Mouse (Mus musculus) limb, embryonic 10.5 days (tissue): ENCODE measurements around the gene Ccdc33. TPM values are rescaled to one million over a fixed set of nuclear protein-coding genes. Genes with fewer than 3 reads are reported as not detected.

ENCODE experiments used
- DNase-seq: peaks from one replicate; pipeline ENCODE4 v3.0.0-alpha.2; 2017; ENCODE audit warnings: low spot score
- H3K27ac ChIP-seq: fragments of 300-500 bp; sonication (generic); 2 replicates; pipeline ENCODE4 v1.5.1; 2016; ENCODE audit warnings: mild to moderate bottlenecking
- H3K27me3 ChIP-seq: fragments of 300-500 bp; sonication (generic); 2 replicates; pipeline ENCODE4 v1.6.1; 2016; ENCODE audit warnings: low read depth, mild to moderate bottlenecking; ENCODE audit not compliant: poor library complexity, severe bottlenecking
- H3K36me3 ChIP-seq: fragments of 300-500 bp; sonication (generic); 2 replicates; pipeline ENCODE4 v1.6.1; 2016; ENCODE audit warnings: mild to moderate bottlenecking, moderate library complexity
- H3K4me1 ChIP-seq: fragments of 300-500 bp; sonication (generic); 2 replicates; pipeline ENCODE4 v1.6.1; 2016
- H3K4me3 ChIP-seq: fragments of 300-500 bp; sonication (generic); 2 replicates; pipeline ENCODE4 v1.5.1; 2016; ENCODE audit warnings: mild to moderate bottlenecking, moderate library complexity
- H3K9me3 ChIP-seq: fragments of 300-500 bp; sonication (generic); replicated peaks from 2 replicates; pipeline ENCODE4 v1.6.1; 2016; ENCODE audit warnings: mild to moderate bottlenecking
- WGBS: fragments of 180-500 bp; shearing (Covaris S2); methylation state at CpG from one replicate; pipeline ENCODE4 v1.1.7; 2016; 5-methylcytosine and 5-hydroxymethylcytosine counted together
- polyA plus RNA-seq: library from polyadenylated mRNA; unstranded; fragments of >200 nt; fragmentation: Nextera tagmentation; extraction: Ambion mirVana; gene quantifications from 2 replicates; pipeline ENCODE4 v1.2.1, GENCODE M21; 2016

Gene Ccdc33
- polyA plus RNA-seq, 1 experiment from 2014 or later, result 0.26 TPM

DNA sequence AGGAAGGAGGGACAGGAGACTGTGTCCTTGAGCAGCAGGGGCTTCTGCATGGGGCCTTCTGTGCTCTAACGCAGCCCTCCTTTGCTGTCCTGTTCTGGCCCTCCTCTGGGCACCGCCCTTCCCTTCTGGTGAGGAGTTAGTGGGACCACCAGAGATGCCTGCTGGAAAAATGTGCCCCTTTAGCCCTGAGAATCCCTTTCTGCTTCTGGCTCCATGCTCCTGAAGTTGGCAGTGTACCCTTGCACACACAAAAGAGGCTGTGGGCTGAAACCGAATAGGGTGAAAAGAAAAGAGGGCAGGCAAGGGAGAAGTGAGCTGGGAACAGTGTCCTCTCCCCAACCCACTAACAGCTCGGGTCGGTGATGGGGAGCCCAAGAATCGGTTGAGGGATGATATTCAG is 69.4 kb downstream of the Ccdc33 start:
- Histone ChIP-seq H3K27me3 (peaks cover 76% of the 10 kb centered on the region), H3K27ac (no peak overlapping the region), H3K4me1 (peaks cover 37% of the 10 kb centered on the region), H3K4me3 (no peak overlapping the region), H3K9me3 (no peaks in the 10 kb centered on the region), H3K36me3 (no peaks in the 10 kb centered on the region)
- WGBS, result 59% methylated on average over 6 of the region's 6 CpGs
- DNase-seq, result no peak

DNA sequence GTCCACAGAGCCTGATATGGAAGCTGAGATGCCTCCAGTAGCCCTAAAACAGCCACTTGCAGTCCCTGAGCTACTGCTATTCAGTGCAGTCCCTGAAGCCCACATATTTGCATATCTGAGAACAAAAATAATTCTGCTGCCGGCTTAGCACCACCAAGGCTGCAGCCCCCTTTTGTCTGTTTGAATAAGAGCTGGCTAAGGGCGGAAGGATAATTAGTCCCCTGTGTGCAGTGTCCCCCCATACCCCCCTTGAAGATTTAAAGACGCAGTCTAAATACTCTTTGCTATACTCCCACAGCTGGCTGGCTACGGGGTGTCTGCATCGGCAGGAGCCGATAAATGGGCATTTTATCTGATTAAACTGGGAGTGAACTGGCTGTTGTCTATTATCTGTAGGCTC is 70.0 kb downstream of the Ccdc33 start:
- no peak overlapping the region for H3K4me3 ChIP-seq
- H3K27me3 ChIP-seq, result peaks cover 79% of the 10 kb centered on the region
- H3K9me3 ChIP-seq, result no peaks in the 10 kb centered on the region
- DNase-seq, result no peak
- peaks cover 36% of the 10 kb centered on the region for H3K4me1 ChIP-seq
- no peak overlapping the region for H3K27ac ChIP-seq
- 43% methylated on average over 6 of the region's 6 CpGs for WGBS
- H3K36me3 ChIP-seq, result no peaks in the 10 kb centered on the region

DNA sequence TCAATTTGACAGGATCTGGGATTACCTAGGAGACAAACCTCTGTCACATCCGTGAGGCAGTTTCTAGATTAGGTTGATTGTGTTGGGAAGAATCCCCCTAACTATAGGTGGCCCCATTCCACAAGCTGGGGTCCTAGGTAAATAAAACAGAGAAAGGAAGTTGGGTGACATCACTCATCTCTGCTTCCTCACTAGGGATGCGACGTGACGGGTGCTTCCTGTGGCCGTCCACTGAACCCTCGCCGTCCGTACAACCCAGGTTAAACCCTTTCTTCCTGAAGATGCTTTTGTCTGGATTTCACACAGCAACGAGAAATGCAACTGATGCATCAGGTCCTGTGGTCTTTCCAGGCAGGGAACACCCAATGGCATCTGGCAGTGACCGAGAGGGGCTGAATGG is 71.6 kb downstream of the Ccdc33 start:
- H3K27ac ChIP-seq, result no peak overlapping the region
- H3K36me3 ChIP-seq, result no peaks in the 10 kb centered on the region
- H3K4me1 ChIP-seq, result peaks cover 40% of the 10 kb centered on the region
- 83% methylated on average over 10 of the region's 10 CpGs for WGBS
- H3K4me3 ChIP-seq, result no peak overlapping the region
- no peaks in the 10 kb centered on the region for H3K9me3 ChIP-seq
- no peak for DNase-seq
- peaks cover 75% of the 10 kb centered on the region for H3K27me3 ChIP-seq

DNA sequence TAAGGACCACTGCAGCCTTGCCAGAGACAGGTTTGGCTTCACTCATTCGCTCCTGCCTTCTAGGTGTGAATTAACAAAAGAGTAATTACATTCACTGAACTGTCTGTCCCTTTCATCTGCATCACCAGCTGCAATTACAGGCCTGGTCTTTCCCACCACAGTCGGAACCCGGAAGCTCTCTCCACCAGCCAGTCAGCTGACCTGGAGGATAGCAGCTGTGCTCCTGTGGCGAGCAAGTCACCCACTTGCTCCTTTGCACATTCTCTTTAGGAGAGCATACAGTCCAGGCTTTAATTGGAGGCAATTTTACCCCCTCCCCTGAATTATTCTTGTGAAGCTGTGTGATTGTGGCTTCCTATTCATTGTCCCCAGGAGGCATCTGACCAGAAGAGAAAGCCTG is 73.0 kb downstream of the Ccdc33 start:
- Histone ChIP-seq H3K4me1 (peaks cover 48% of the 10 kb centered on the region), H3K9me3 (no peaks in the 10 kb centered on the region), H3K4me3 (no peak overlapping the region), H3K27ac (no peak overlapping the region), H3K36me3 (no peaks in the 10 kb centered on the region), H3K27me3 (peaks cover 62% of the 10 kb centered on the region)
- 12% methylated on average over 4 of the region's 4 CpGs for WGBS
- no peak for DNase-seq

DNA sequence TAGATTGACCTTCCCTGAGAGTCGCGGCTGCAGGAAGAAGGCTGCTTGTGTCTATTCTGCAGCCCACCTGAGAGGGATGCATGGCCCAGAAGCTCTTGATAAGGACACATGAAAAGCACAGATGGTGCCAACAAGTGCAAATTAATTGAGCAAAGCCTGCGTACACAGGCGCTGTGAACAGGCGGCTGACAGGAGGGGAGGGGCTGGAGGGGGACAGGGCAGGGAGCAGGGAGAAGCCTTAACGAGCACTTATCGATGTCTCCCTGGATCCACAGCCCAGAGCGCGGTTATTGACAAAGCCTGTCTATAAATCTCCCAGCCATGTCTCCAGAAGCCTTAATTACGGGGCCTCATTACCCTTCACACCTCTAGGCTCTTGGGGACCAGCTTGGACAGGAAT is 73.8 kb downstream of the Ccdc33 start:
- WGBS, result 10% methylated on average over 10 of the region's 10 CpGs
- H3K4me1 ChIP-seq, result peaks cover 57% of the 10 kb centered on the region
- no peaks in the 10 kb centered on the region for H3K9me3 ChIP-seq
- 0 out of 2 replicates have a peak overlapping the region, but pooled peaks have one; percentile 26 for H3K27ac ChIP-seq
- H3K27me3 ChIP-seq, result peaks cover 54% of the 10 kb centered on the region
- DNase-seq, result no peak
- H3K4me3 ChIP-seq, result no peak overlapping the region
- no peaks in the 10 kb centered on the region for H3K36me3 ChIP-seq

DNA sequence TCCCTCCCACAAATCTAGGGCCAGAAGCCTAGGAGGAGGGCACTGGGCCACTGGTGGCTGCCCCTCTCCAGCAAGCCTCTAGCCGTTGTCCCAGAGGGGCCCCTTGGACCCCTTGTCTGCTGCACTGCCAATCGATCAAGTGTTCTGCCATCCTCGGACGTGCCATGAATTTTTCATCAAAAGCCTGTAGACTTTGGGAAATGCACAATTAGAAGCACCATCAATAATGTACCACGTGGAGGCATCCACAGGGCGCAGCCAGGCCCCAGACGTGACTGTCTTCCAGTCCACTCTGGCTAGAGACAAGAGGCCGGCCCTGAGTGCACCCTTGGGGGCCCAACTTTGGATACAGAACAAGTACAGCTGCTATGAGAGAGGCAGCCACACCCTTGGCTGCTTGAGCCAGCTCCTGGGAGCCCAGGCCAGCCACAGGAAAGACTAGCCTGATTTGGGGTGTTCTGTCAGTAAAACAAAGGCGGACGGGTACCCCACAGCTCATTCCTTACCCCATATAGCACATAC is 75.1 kb downstream of the Ccdc33 start:
- no peak for DNase-seq
- Histone ChIP-seq H3K4me1 (peaks cover 69% of the 10 kb centered on the region), H3K27me3 (peaks cover 53% of the 10 kb centered on the region), H3K36me3 (no peaks in the 10 kb centered on the region), H3K9me3 (no peaks in the 10 kb centered on the region), H3K27ac (0 out of 2 replicates have a peak overlapping the region, but pooled peaks have one; percentile 2), H3K4me3 (no peak overlapping the region)
- WGBS, result 88% methylated on average over 10 of the region's 10 CpGs

DNA sequence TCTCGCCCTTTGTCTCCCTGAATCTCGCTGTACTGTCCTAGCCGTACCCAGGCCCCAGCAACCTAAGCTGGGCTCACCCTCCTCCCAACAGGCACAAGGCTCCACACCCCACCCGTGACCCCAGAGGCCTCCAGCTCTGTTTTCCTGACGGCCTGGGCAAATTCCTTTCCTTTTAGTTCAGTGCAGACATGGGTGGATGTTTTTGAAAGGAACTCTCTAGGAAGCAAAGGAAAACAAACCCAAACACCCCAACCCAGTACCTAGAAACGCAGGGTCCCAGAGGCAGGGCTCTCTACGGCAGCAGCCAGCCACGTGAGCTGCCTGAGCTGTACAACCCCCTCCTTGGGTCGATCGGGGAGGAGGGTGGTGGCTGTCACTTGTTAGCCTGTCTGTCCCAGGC is 76.2 kb downstream of the Ccdc33 start:
- Histone ChIP-seq H3K9me3 (no peaks in the 10 kb centered on the region), H3K27ac (peak overlapping the region; percentile 82), H3K36me3 (no peaks in the 10 kb centered on the region), H3K4me3 (no peak overlapping the region), H3K27me3 (peaks cover 53% of the 10 kb centered on the region), H3K4me1 (peaks cover 76% of the 10 kb centered on the region)
- WGBS, result 38% methylated on average over 10 of the region's 10 CpGs
- no peak for DNase-seq

DNA sequence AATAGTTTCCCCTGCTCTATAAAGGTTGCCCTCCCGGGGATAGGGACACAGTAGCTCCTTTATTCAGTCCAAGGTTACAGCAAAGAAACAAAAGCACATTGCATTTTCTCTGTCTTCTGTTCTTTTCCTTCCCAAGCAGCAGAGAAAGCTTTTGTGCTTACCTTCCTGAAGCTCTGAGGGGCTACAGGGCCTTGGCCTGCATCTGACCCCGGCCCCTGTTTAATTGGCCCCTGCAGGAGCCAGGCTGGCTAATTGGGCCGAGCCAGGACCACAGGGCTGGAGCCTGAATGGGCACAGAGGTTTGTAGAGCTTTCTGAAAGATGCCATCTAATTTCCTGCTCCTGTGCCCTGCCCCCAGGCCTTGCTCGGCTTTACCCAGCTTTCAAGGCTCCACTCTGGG is 77.6 kb downstream of the Ccdc33 start:
- Histone ChIP-seq H3K27me3 (peaks cover 52% of the 10 kb centered on the region), H3K27ac (peak overlapping the region; percentile 82), H3K36me3 (no peaks in the 10 kb centered on the region), H3K9me3 (no peaks in the 10 kb centered on the region), H3K4me3 (no peak overlapping the region), H3K4me1 (peaks cover 75% of the 10 kb centered on the region)
- DNase-seq, result no peak
- WGBS, result 30% methylated on average over 4 of the region's 4 CpGs

DNA sequence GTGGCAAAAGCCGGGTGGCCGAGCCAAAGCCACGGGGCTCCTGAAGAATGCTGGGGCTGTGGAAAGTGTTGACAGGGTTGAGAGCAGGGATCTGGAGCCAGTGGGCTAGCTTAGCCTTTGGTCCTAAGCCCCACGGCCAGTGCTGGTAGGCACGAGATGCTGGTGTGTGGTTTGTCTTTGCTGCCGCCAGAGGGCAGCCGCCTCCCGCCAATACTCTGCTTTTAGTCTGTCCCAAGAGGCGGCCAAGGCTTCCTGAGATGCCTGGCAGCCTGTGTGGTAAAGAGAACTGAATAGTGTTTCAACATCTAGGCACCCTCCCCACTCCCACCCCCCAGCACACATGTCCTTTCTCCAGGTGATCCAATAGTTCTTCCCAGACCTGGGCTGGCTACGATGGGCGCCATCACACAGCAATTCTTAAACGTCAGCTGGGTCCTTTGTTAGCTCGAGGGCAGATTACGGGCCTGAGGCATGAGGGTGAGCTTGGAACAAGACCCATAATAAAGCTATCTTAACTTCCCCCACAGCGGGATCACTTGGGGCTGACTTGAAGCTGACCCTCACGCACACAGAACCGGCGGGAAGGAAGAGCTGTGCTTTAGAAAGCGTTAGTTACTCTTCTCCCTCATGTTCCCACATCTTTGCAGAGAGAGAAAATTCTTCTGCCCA is 80.0 kb downstream of the Ccdc33 start:
- peak; percentile 87 for DNase-seq
- no peaks in the 10 kb centered on the region for H3K36me3 ChIP-seq
- no peaks in the 10 kb centered on the region for H3K9me3 ChIP-seq
- no peak overlapping the region for H3K4me3 ChIP-seq
- H3K4me1 ChIP-seq, result peaks cover 57% of the 10 kb centered on the region
- peak overlapping the region; percentile 68; the same call in 1 of the 2 replicates for H3K27ac ChIP-seq
- 30% methylated on average over 19 of the region's 19 CpGs for WGBS
- H3K27me3 ChIP-seq, result peaks cover 45% of the 10 kb centered on the region

DNA sequence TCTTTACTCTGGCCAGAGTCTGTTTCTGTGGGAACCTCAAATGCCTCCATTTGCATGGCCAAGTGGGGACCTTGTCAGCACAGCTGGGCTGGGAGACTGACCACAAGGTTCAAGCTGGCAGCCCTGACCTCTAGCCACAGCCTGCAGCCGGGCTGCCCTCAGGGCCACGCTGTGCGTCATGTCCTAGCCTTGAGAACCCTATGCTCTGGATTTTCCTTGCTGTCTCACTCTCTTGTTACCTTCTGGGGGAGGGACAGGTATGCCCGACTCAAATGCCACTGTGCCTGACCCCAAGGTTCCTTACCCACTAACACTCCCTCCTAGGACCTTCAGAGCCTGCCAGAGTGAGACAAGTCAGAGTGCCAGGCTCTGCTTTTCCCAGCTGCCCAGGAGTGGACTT is 81.7 kb downstream of the Ccdc33 start:
- peaks cover 49% of the 10 kb centered on the region for H3K27me3 ChIP-seq
- H3K4me3 ChIP-seq, result no peak overlapping the region
- 79% methylated on average over 4 of the region's 4 CpGs for WGBS
- H3K27ac ChIP-seq, result no peak overlapping the region
- DNase-seq, result no peak
- no peaks in the 10 kb centered on the region for H3K9me3 ChIP-seq
- peaks cover 44% of the 10 kb centered on the region for H3K4me1 ChIP-seq
- H3K36me3 ChIP-seq, result no peaks in the 10 kb centered on the region

DNA sequence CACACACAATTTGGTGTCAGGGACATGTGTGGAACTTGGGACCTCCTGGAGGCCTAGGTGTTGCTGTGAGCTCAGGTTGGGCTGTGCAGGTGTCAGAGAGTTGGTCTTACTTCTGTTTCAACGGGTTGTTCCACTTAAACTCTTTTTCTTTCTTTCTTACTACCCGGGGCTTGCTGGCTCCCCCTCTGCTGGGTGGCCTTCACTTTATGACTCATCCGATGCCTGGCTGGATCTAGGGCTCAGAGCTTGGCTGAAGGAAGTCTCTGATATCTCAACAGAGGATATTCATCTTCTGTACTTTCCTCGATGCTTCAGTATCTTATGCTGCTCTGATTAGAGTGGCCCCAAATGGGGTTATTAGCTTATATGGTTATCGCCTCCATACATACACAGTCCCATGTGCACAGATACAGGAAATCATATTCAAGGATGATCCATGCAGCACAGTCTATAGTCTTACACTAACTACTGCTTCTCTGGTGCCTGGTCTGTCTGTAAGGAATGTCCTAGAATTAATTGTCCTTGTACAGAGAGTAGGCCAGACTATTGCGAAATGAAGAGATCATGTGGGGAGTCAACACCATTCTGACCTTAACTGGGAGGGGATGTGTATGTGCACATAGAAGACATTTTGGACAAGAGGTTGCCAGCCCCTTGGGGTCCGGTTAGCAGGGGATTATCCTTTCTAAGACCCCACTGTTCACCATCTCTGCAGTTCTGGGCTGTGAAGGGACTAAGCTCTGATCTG is 82.5 kb downstream of the Ccdc33 start:
- no peak for DNase-seq
- Histone ChIP-seq H3K27ac (no peak overlapping the region), H3K27me3 (peaks cover 49% of the 10 kb centered on the region), H3K4me1 (peaks cover 36% of the 10 kb centered on the region), H3K9me3 (no peaks in the 10 kb centered on the region), H3K36me3 (no peaks in the 10 kb centered on the region), H3K4me3 (no peak overlapping the region)
- 75% methylated on average over 7 of the region's 7 CpGs for whole genome bisulfite sequencing

DNA sequence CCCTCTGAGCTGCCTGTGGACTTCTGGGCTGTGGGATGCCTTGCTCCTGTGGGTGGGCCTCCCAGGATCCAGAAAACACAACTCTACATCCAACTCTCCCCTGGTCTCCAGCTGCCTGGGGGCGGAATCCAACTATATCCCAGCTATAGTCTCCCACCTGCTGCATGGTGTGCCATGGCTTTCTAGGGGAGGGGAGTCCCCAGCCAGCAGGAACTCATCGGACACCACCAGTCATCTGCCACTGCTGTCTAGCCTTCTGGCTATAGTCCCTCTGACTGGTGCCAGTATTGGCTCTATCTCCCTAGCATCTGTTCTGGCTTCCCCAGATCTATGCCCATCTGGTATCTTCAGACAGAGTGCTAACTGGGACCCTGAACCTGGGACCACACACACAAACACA is 83.1 kb downstream of the Ccdc33 start:
- H3K27ac ChIP-seq, result no peak overlapping the region
- 82% methylated on average over 2 of the region's 2 CpGs for whole genome bisulfite sequencing

DNA sequence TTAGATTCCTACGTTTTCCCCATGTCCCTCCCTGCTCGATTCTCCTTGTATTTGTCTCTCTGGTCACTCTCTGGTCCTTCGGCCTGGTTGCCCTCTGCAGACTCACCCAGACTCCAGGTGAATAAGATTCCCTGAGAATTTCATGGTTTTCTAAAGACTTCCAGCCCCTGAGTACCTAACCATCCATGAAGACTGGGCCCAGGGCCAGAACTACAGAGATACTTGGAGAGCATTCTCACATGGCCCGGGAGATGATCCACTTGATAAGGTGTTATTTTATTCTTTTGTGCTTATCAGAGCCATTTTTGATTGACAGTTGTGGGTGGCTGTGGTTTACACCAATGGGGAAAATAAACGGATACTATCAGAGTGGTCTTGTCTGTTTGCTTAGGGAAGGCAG is 86.7 kb downstream of the Ccdc33 start:
- peaks cover 21% of the 10 kb centered on the region for H3K27me3 ChIP-seq
- no peak overlapping the region for H3K27ac ChIP-seq
- H3K4me3 ChIP-seq, result no peak overlapping the region
- no peaks in the 10 kb centered on the region for H3K9me3 ChIP-seq
- no peaks in the 10 kb centered on the region for H3K4me1 ChIP-seq
- 88% methylated on average over 5 of the region's 5 CpGs for WGBS
- H3K36me3 ChIP-seq, result no peaks in the 10 kb centered on the region
- DNase-seq, result no peak

More for the DNA sequence above, 83.1 kb downstream of the Ccdc33 start:
- Histone ChIP-seq H3K27me3 (peaks cover 49% of the 10 kb centered on the region), H3K4me3 (no peak overlapping the region), H3K9me3 (no peaks in the 10 kb centered on the region), H3K36me3 (no peaks in the 10 kb centered on the region), H3K4me1 (peaks cover 30% of the 10 kb centered on the region)
- no peak for DNase-seq
